Mouse (Mus musculus): ENCODE results near the gene Olfr282. TPM values are rescaled to one million over a fixed set of nuclear protein-coding genes. Genes with fewer than 3 reads are reported as not detected.

Olfr282 gene
- polyA plus RNA-seq, 1 experiment from 2014 or later, result not detected

DNA sequence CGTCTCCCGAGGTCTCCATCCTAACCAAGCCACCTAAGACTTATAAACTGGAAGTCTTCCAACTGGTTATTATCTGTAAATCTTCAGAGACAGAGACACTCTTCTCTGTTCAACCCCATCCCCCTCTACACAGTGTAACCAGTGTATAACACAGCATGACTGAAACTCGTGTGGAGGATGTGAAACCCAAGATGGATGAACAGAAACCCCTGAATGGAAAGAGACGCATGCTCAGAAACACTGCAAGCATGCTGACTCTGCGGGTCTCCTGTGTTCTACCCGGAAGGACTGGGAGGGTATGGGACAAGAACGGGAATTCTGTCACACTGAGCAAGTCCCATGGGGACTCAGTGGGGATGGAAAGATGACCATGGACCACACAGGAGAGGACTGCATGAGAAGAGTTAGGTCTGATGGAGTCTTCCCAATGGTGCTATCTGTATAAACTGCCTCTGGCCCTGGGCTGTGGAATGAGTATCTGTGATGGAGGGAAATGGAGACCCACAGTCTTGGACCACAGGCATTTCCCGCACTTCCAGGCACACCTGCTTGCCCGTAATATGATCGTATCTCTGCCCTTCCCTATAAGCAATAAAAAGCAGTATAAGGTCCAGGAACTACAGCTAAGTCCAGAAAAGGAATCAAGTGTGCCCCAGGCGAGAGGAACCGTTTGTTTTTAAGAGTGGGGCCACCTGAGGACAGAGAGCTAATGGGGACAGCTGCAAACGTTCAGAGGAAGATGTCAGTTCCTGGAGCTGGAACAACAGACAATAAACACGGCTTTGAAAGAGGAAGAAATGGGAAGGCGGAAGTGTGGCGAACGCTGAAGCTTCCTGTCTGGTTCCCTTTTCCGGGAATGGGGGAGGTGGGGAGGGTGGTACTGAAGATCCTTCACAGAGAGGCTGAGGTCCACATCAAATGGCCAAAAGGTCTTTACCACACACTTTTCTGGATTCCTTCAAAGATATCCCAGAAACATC is 53.2 kb downstream of the Olfr282 start:
- 78% methylated on average over 18 of the region's 18 CpGs for WGBS
- Histone ChIP-seq H3K27ac (ENCODE audit: low read depth, low read length) (no peak overlapping the region), H3K36me3 (ENCODE audit: control insufficient read depth, insufficient read depth, low read length) (no peaks in the 10 kb centered on the region), H3K9ac (replicated peaks; ENCODE audit: low read depth, low read length) (no peak overlapping the region), H3K4me3 (ENCODE audit: low read depth, low read length) (no peak overlapping the region), H3K27me3 (ENCODE audit: control insufficient read depth, insufficient read depth, low read length) (no peaks in the 10 kb centered on the region), H3K4me2 (ENCODE audit: low read depth, low read length) (no peak overlapping the region), H3K4me1 (ENCODE audit: control insufficient read depth, insufficient read depth, low read length) (no peaks in the 10 kb centered on the region), H3K9me3 (ENCODE audit: control insufficient read depth, low read length) (no peaks in the 10 kb centered on the region)
- ATAC-seq (ENCODE audit: low read depth), result no peak

DNA sequence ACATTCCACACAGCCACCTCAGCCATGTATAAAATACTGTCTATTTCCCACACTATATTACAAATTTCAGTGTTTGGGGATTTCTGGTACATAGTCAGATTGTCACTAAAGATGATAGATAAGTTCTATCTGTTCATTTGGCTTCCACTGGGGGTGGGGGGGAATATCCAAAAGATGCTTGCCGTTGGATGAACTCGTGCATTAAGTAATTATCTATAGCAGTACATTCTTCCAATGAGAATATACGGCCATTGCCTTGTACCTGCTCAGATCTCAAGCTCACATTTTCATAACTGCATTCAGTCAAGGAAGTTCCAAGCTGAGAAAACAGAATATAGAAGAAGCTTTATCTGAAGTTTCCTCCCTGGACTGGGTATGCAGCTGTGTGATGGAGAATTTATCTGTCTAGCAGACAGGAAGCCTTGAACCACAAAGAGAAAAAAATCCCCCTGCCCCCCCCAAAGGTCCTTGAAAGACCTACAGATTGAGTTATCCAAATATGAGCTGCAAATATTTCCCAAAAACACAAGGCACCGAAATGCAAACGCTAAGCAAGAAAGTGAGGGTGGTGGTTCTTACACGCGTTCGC is 55.5 kb downstream of the Olfr282 start:
- Histone ChIP-seq H3K4me1 (ENCODE audit: control insufficient read depth, insufficient read depth, low read length) (no peaks in the 10 kb centered on the region), H3K27me3 (ENCODE audit: control insufficient read depth, insufficient read depth, low read length) (no peaks in the 10 kb centered on the region), H3K27ac (ENCODE audit: low read depth, low read length) (no peak overlapping the region), H3K9me3 (ENCODE audit: control insufficient read depth, low read length) (no peaks in the 10 kb centered on the region), H3K4me2 (ENCODE audit: low read depth, low read length) (no peak overlapping the region), H3K36me3 (ENCODE audit: control insufficient read depth, insufficient read depth, low read length) (no peaks in the 10 kb centered on the region), H3K4me3 (ENCODE audit: low read depth, low read length) (no peak overlapping the region), H3K9ac (replicated peaks; ENCODE audit: low read depth, low read length) (no peak overlapping the region)
- 94% methylated on average over 8 of the region's 8 CpGs for WGBS
- no peak for ATAC-seq (ENCODE audit: low read depth)

Other genes with a start within 250 kb of the Olfr282 start
- not detected in 2 replicates for gene Olfr288, start 235.7 kb upstream of the Olfr282 start, polyA plus RNA-seq (2014; fragmentation: Nextera tagmentation; extraction: Ambion mirVana)
- gene Gm44579, start 210.2 kb upstream of the Olfr282 start, polyA plus RNA-seq (2014; fragmentation: Nextera tagmentation; extraction: Ambion mirVana), result not detected in 2 replicates
- 0.12 TPM in 1 of 2 replicates, not detected in the other for gene Olfr287, start 210.2 kb upstream of the Olfr282 start, polyA plus RNA-seq (2014; fragmentation: Nextera tagmentation; extraction: Ambion mirVana)
- gene Olfr286, start 196.8 kb upstream of the Olfr282 start, polyA plus RNA-seq (2014; fragmentation: Nextera tagmentation; extraction: Ambion mirVana), result not detected in 2 replicates
- gene H1fnt, start 173.9 kb upstream of the Olfr282 start, polyA plus RNA-seq (2014; fragmentation: Nextera tagmentation; extraction: Ambion mirVana), result not detected in 2 replicates
- 13.1 and 13.2 TPM in 2 replicates for gene Zfp641, start 135.1 kb upstream of the Olfr282 start, polyA plus RNA-seq (2014; fragmentation: Nextera tagmentation; extraction: Ambion mirVana)
- not detected in 2 replicates for gene Olfr285, start 113.9 kb upstream of the Olfr282 start, polyA plus RNA-seq (2014; fragmentation: Nextera tagmentation; extraction: Ambion mirVana)
- gene Olfr284, start 90.2 kb upstream of the Olfr282 start, polyA plus RNA-seq (2014; fragmentation: Nextera tagmentation; extraction: Ambion mirVana), result not detected in 2 replicates
- gene Olfr283, start 50.3 kb upstream of the Olfr282 start, polyA plus RNA-seq (2014; fragmentation: Nextera tagmentation; extraction: Ambion mirVana), result not detected in 2 replicates
- gene Olfr281, start 21.4 kb downstream of the Olfr282 start, polyA plus RNA-seq (2014; fragmentation: Nextera tagmentation; extraction: Ambion mirVana), result not detected in 2 replicates
- gene OR5BS1P, start 38.7 kb downstream of the Olfr282 start, polyA plus RNA-seq (2014; fragmentation: Nextera tagmentation; extraction: Ambion mirVana), result not detected in 2 replicates
- not detected in 2 replicates for gene Lalba, start 51.5 kb downstream of the Olfr282 start, polyA plus RNA-seq (2014; fragmentation: Nextera tagmentation; extraction: Ambion mirVana)
- gene Olfr279, start 61.2 kb downstream of the Olfr282 start, polyA plus RNA-seq (2014; fragmentation: Nextera tagmentation; extraction: Ambion mirVana), result not detected in 2 replicates
- 99.6 and 105 TPM in 2 replicates for gene Kansl2, start 103.0 kb downstream of the Olfr282 start, polyA plus RNA-seq (2014; fragmentation: Nextera tagmentation; extraction: Ambion mirVana)
- gene Ccnt1, start 139.7 kb downstream of the Olfr282 start, polyA plus RNA-seq (2014; fragmentation: Nextera tagmentation; extraction: Ambion mirVana), result 70.7 and 72.0 TPM in 2 replicates
- 0.40 TPM in 1 of 2 replicates, not detected in the other for gene 4930415O20Rik, start 139.8 kb downstream of the Olfr282 start, polyA plus RNA-seq (2014; fragmentation: Nextera tagmentation; extraction: Ambion mirVana)
- 10.2 and 11.6 TPM in 2 replicates for gene Adcy6, start 178.9 kb downstream of the Olfr282 start, polyA plus RNA-seq (2014; fragmentation: Nextera tagmentation; extraction: Ambion mirVana)
- 84.9 and 101 TPM in 2 replicates for gene Cacnb3, start 199.6 kb downstream of the Olfr282 start, polyA plus RNA-seq (2014; fragmentation: Nextera tagmentation; extraction: Ambion mirVana)
- gene Ddx23, start 231.7 kb downstream of the Olfr282 start, polyA plus RNA-seq (2014; fragmentation: Nextera tagmentation; extraction: Ambion mirVana), result 17.9 and 24.9 TPM in 2 replicates
- 4.7 and 7.3 TPM in 2 replicates for gene Rnd1, start 246.2 kb downstream of the Olfr282 start, polyA plus RNA-seq (2014; fragmentation: Nextera tagmentation; extraction: Ambion mirVana)

Data from neural tube, embryonic 14.5 days (tissue).